Mouse (Mus musculus) midbrain, embryonic 12.5 days (tissue): ENCODE results near the gene Kdm4a. TPM values are rescaled to one million over a fixed set of nuclear protein-coding genes. Genes with fewer than 3 reads are reported as not detected.
A peak's percentile ranks its signal among the peaks of the same experiment; 100 is the strongest.

Source experiments
- microRNA-seq: library from miRNA; unstranded; fragments of <30 nt; microRNA quantifications from one replicate; pipeline ENCODE4, GENCODE M21; 2017
- polyA plus RNA-seq: library from polyadenylated mRNA; unstranded; fragments of >200 nt; fragmentation: Nextera tagmentation; extraction: Ambion mirVana; gene quantifications from 2 replicates; pipeline ENCODE4 v1.2.1, GENCODE M21; 2016

The Kdm4a gene
- polyA plus RNA-seq, 1 experiment from 2014 or later, result 57.0 TPM

Small RNA genes lying within 50 kb of the gene (microRNA-seq; reads per million reads assigned to microRNA genes)
- gene Mir7226, result 6.0 reads per million, percentile 21 among the genes with 10 or more reads in this experiment

Other genes starting within 250 kb of the Kdm4a start
- gene St3gal3, start 45.1 kb downstream of the Kdm4a start, polyA plus RNA-seq, result 9.0 and 10.9 TPM in 2 replicates
- 113 and 123 TPM in 2 replicates for gene Ptprf, start 111.4 kb upstream of the Kdm4a start, polyA plus RNA-seq
- 12.0 and 13.6 TPM in 2 replicates for gene Szt2, start 229.2 kb upstream of the Kdm4a start, polyA plus RNA-seq
- 144 and 147 TPM in 2 replicates for gene Med8, start 229.3 kb upstream of the Kdm4a start, polyA plus RNA-seq
- gene Elovl1, start 248.1 kb upstream of the Kdm4a start, polyA plus RNA-seq, result 35.4 and 37.6 TPM in 2 replicates